Mouse (Mus musculus) liver, embryonic 14.5 days (tissue): ENCODE measurements around the gene Vapa. TPM values are rescaled to one million over a fixed set of nuclear protein-coding genes. Genes with fewer than 3 reads are reported as not detected.
A peak's percentile ranks its signal among the peaks of the same experiment; 100 is the strongest.

Experiments
- ATAC-seq: fragments of 200-750 bp; cut with Nextera tagmentation; 2 replicates; pipeline ENCODE4 v1.8.0; 2017; ENCODE audit warnings: moderate number of reproducible peaks, mild to moderate bottlenecking, moderate library complexity; ENCODE audit not compliant: insufficient read depth
- DNase-seq, 3 experiments: peaks; one replicate each; pipeline ENCODE4 v3.0.0-alpha.2; 2012 to 2013; ENCODE audit warnings: low read depth in 3 of 3, low spot score in 3 of 3
- H3K27ac ChIP-seq: fragments of 300-500 bp; sonication (generic); 2 replicates; pipeline ENCODE4 v1.5.1; 2014; ENCODE audit warnings: moderate library complexity, mild to moderate bottlenecking, control low read depth, inconsistent platforms
- H3K27me3 ChIP-seq: fragments of 300-500 bp; sonication (generic); 2 replicates; pipeline ENCODE4 v1.6.1; 2014; ENCODE audit warnings: mild to moderate bottlenecking, low read length, moderate library complexity; ENCODE audit not compliant: control insufficient read depth, insufficient read depth
- H3K36me3 ChIP-seq: fragments of 300-500 bp; sonication (generic); replicated peaks from 2 replicates; pipeline ENCODE4 v1.6.1; 2014; ENCODE audit warnings: low read depth; ENCODE audit not compliant: control insufficient read depth, insufficient read depth
- H3K4me1 ChIP-seq, 2 experiments: fragments of 200-500 bp in 1 of 2; fragments of 300-500 bp in 1 of 2; sonication (generic) in 1 of 2; replicated peaks; 2 replicates each; pipeline ENCODE4 v1.6.1; 2012 to 2014; ENCODE audit warnings: antibody characterized with exemption in 1 of 2, inconsistent platforms in 1 of 2, low read length in 1 of 2; ENCODE audit not compliant: control insufficient read depth in 2 of 2, insufficient read depth in 2 of 2
- H3K4me2 ChIP-seq: fragments of 300-500 bp; sonication (generic); 2 replicates; pipeline ENCODE4 v1.6.1; 2014; ENCODE audit warnings: low read depth, mild to moderate bottlenecking, control low read depth, moderate library complexity
- H3K4me3 ChIP-seq, 2 experiments: fragments of 200-500 bp in 1 of 2; fragments of 300-500 bp in 1 of 2; sonication (generic) in 1 of 2; 2 replicates each; pipeline ENCODE4 v1.5.1; 2012 to 2014; ENCODE audit warnings: low read depth in 2 of 2, low read length in 2 of 2, mild to moderate bottlenecking in 2 of 2, control low read depth in 1 of 2, inconsistent platforms in 1 of 2, moderate library complexity in 1 of 2; ENCODE audit not compliant: insufficient read depth in 1 of 2
- H3K9ac ChIP-seq: fragments of 300-500 bp; sonication (generic); replicated peaks from 2 replicates; pipeline ENCODE4 v1.6.1; 2014; ENCODE audit warnings: mild to moderate bottlenecking, control low read depth, moderate library complexity
- H3K9me3 ChIP-seq: fragments of 300-500 bp; sonication (generic); 2 replicates; pipeline ENCODE4 v1.6.1; 2016; ENCODE audit warnings: low read length, mixed read lengths; ENCODE audit not compliant: control insufficient read depth
- CTCF ChIP-seq: IDR thresholded peaks from 2 replicates; pipeline ENCODE4 v1.5.1; 2016; ENCODE audit warnings: antibody characterized with exemption, low read depth, control low read depth
- EP300 ChIP-seq: IDR thresholded peaks from 2 replicates; pipeline ENCODE4 v1.6.1; 2016; ENCODE audit warnings: antibody characterized with exemption, low read depth
- whole genome bisulfite sequencing: fragments of 180-500 bp; shearing (Covaris S2); extraction: QIAGEN DNeasy Blood & Tissue Kit; methylation state at CpG from one replicate; pipeline ENCODE4 v1.1.7; 2014; ENCODE audit not compliant: insufficient replicate concordance; 5-methylcytosine and 5-hydroxymethylcytosine counted together
- polyA plus RNA-seq, 2 experiments: library from polyadenylated mRNA; depleted of rRNA in 1 of 2; stranded (reverse) in 1 of 2; unstranded in 1 of 2; fragments of >200 nt; fragmentation: Nextera tagmentation in 1 of 2; extraction: Ambion mirVana in 1 of 2; gene quantifications; 2 replicates each; pipeline versions ENCODE4 v1.2.1 to v1.2.3; 2012 to 2014

Gene Vapa
- polyA plus RNA-seq, 2 experiments, result 17.1 to 62.9 TPM

GRCm38 (mm10) chr17:65558217-65558616 lies 55.1 kb downstream of the Vapa start:
- H3K4me1 ChIP-seq, result peaks cover 6 to 16% of the 10 kb centered on the region in 2 experiments
- H3K27ac ChIP-seq, result no peak overlapping the region
- DNase-seq, result peak; percentile 47 to 68 (median 50)
- H3K9me3 ChIP-seq, result no peaks in the 10 kb centered on the region
- H3K36me3 ChIP-seq, result no peaks in the 10 kb centered on the region
- peak; percentile 77 for TF ChIP-seq CTCF
- TF ChIP-seq EP300, result no peak
- no peak overlapping the region for H3K4me3 ChIP-seq
- no peak overlapping the region for H3K9ac ChIP-seq
- ATAC-seq, result no peak
- WGBS, result 24% methylated on average over 9 of the region's 9 CpGs
- H3K27me3 ChIP-seq, result no peaks in the 10 kb centered on the region
- no peak overlapping the region for H3K4me2 ChIP-seq

GRCm38 (mm10) chr17:65557212-65557611 lies 56.1 kb downstream of the Vapa start:
- Histone ChIP-seq H3K27me3 (no peaks in the 10 kb centered on the region), H3K9me3 (no peaks in the 10 kb centered on the region), H3K36me3 (no peaks in the 10 kb centered on the region), H3K4me2 (peak overlapping the region; percentile 61), H3K4me3 (no peak overlapping the region), H3K27ac (no peak overlapping the region; the same call in 1 of the 2 replicates), H3K4me1 (peaks cover 6 to 16% of the 10 kb centered on the region in 2 experiments), H3K9ac (peak overlapping the region; percentile 23)
- 16% methylated on average over 6 of the region's 6 CpGs for WGBS
- TF ChIP-seq CTCF (no peak), EP300 (peak; percentile 50; the same call in 1 of the 2 replicates)
- peak; percentile 84 for ATAC-seq
- peak; percentile 49 to 72 (median 49) for DNase-seq

- peak; percentile 72 for ATAC-seq
- no peak overlapping the region for H3K4me3 ChIP-seq
Observed at GRCm38 (mm10) chr17:65556798-65557197, 56.6 kb downstream of the Vapa start.

GRCm38 (mm10) chr17:65552426-65552997 lies 60.8 kb downstream of the Vapa start:
- no peak overlapping the region for H3K27ac ChIP-seq
- ATAC-seq, result no peak
- no peak overlapping the region for H3K4me3 ChIP-seq
- H3K27me3 ChIP-seq, result no peaks in the 10 kb centered on the region
- WGBS, result 75% methylated on average over 12 of the region's 12 CpGs
- H3K4me1 ChIP-seq, result peaks cover 3 to 9% of the 10 kb centered on the region in 2 experiments
- no peak overlapping the region for H3K4me2 ChIP-seq
- no peak overlapping the region for H3K9ac ChIP-seq
- no peak for TF ChIP-seq CTCF
- no peak for TF ChIP-seq EP300
- H3K9me3 ChIP-seq, result no peaks in the 10 kb centered on the region
- DNase-seq, result no peak
- no peaks in the 10 kb centered on the region for H3K36me3 ChIP-seq

More at GRCm38 (mm10) chr17:65556798-65557197, 56.6 kb downstream of the Vapa start:
- Histone ChIP-seq H3K4me2 (peak overlapping the region; percentile 61), H3K4me1 (peaks cover 6 to 16% of the 10 kb centered on the region in 2 experiments), H3K36me3 (no peaks in the 10 kb centered on the region), H3K9me3 (no peaks in the 10 kb centered on the region), H3K27ac (no peak overlapping the region; the same call in 1 of the 2 replicates), H3K27me3 (no peaks in the 10 kb centered on the region), H3K9ac (peak overlapping the region; percentile 23)
- peak in 2 of 3 experiments; percentile 18 to 47 for DNase-seq
- WGBS, result 24% methylated on average over 10 of the region's 10 CpGs
- TF ChIP-seq CTCF, result no peak
- no peak for TF ChIP-seq EP300

GRCm38 (mm10) chr17:65550357-65550756 lies 63.0 kb downstream of the Vapa start:
- ATAC-seq (no peak), DNase-seq (no peak)
- no peak overlapping the region for H3K4me3 ChIP-seq
- H3K27me3 ChIP-seq, result no peaks in the 10 kb centered on the region
- WGBS, result 57% methylated on average over 4 of the region's 4 CpGs
- no peaks in the 10 kb centered on the region for H3K36me3 ChIP-seq
- no peaks in the 10 kb centered on the region for H3K9me3 ChIP-seq
- no peak overlapping the region for H3K27ac ChIP-seq
- TF ChIP-seq EP300, result no peak
- TF ChIP-seq CTCF, result no peak
- no peak overlapping the region for H3K4me2 ChIP-seq
- no peaks in the 10 kb centered on the region for H3K4me1 ChIP-seq
- no peak overlapping the region for H3K9ac ChIP-seq
